Mouse (Mus musculus): ENCODE measurements around the gene Aloxe3. TPM values are rescaled to one million over a fixed set of nuclear protein-coding genes. Genes with fewer than 3 reads are reported as not detected.

The Aloxe3 gene
- polyA plus RNA-seq, 1 experiment: 0.14 TPM

DNA sequence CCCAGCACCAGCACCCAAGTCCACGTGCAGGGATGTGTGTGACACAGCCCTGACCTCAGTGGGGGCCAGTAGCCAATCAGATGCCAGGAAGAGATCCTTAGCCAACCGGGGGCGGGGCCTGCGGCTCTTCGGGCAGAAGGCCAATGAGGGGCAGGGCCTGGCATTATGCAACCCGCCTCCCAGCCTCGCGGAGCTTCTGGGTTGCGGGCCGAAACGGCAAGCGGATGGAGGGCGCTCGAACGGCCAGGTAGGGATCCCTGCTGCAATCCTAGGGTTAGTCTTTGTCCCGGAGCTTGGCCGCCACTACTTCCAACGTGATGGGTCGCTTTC, 27.0 kb upstream of the Aloxe3 start:
- Histone ChIP-seq H3ac (ENCODE audit: control insufficient read depth, insufficient read length, low read depth) (peak overlapping the region; percentile 25), H3K27me3 (ENCODE audit: control insufficient read depth, insufficient read depth, insufficient read length) (no peaks in the 10 kb centered on the region), H3K79me3 (ENCODE audit: low read depth) (peaks cover 3% of the 10 kb centered on the region), H3K79me2 (ENCODE audit: control insufficient read depth, insufficient read depth) (peaks cover 25% of the 10 kb centered on the region), H3K36me3 (ENCODE audit: control insufficient read depth, insufficient read depth) (peaks cover 25% of the 10 kb centered on the region), H3K4me3 (ENCODE audit: insufficient read depth, poor library complexity, severe bottlenecking) (peak overlapping the region; percentile 39)
- TF ChIP-seq MAX (IDR thresholded peaks at IDR 0.05) (peak; percentile 96), CEBPB (IDR thresholded peaks at IDR 0.05; ENCODE audit: low read depth) (peak; percentile 92), CTCF (IDR thresholded peaks at IDR 0.05; ENCODE audit: control insufficient read depth, insufficient read depth, insufficient read length) (no peak), MYOG (IDR thresholded peaks at IDR 0.05; ENCODE audit: control insufficient read depth, extremely low read depth, insufficient read length) (no peak), FOSL1 (IDR thresholded peaks at IDR 0.05; ENCODE audit: insufficient read depth, low read length, poor library complexity, severe bottlenecking) (no peak), USF1 (IDR thresholded peaks at IDR 0.05; ENCODE audit: low read depth) (peak; percentile 38), MYOD1 (IDR thresholded peaks at IDR 0.05; ENCODE audit: control insufficient read depth, insufficient read length, low read depth) (no peak)

GRCm38 (mm10) chr11:69099177-69099914, 26.4 kb upstream of the Aloxe3 start:
- Histone ChIP-seq H3K4me3 (ENCODE audit: insufficient read depth, poor library complexity, severe bottlenecking) (peak overlapping the region; percentile 39), H3K36me3 (ENCODE audit: control insufficient read depth, insufficient read depth) (peaks cover 31% of the 10 kb centered on the region), H3ac (ENCODE audit: control insufficient read depth, insufficient read length, low read depth) (peak overlapping the region; percentile 25), H3K79me3 (ENCODE audit: low read depth) (peaks cover 3% of the 10 kb centered on the region), H3K79me2 (ENCODE audit: control insufficient read depth, insufficient read depth) (peaks cover 25% of the 10 kb centered on the region), H3K27me3 (ENCODE audit: control insufficient read depth, insufficient read depth, insufficient read length) (no peaks in the 10 kb centered on the region)
- TF ChIP-seq MYOG (IDR thresholded peaks at IDR 0.05; ENCODE audit: control insufficient read depth, extremely low read depth, insufficient read length) (no peak), USF1 (IDR thresholded peaks at IDR 0.05; ENCODE audit: low read depth) (no peak), MYOD1 (IDR thresholded peaks at IDR 0.05; ENCODE audit: control insufficient read depth, insufficient read length, low read depth) (no peak), CEBPB (IDR thresholded peaks at IDR 0.05; ENCODE audit: low read depth) (no peak), MAX (IDR thresholded peaks at IDR 0.05) (peak; percentile 67)

GRCm38 (mm10) chr11:69099915-69100345, 25.8 kb upstream of the Aloxe3 start:
- H3K36me3 ChIP-seq (ENCODE audit: control insufficient read depth, insufficient read depth): peaks cover 34% of the 10 kb centered on the region
- H3ac ChIP-seq (ENCODE audit: control insufficient read depth, insufficient read length, low read depth): peak overlapping the region; percentile 46
- peak overlapping the region; percentile 39 for H3K4me3 ChIP-seq (ENCODE audit: insufficient read depth, poor library complexity, severe bottlenecking)
- H3K27me3 ChIP-seq (ENCODE audit: control insufficient read depth, insufficient read depth, insufficient read length): no peaks in the 10 kb centered on the region
- peaks cover 25% of the 10 kb centered on the region for H3K79me2 ChIP-seq (ENCODE audit: control insufficient read depth, insufficient read depth)
- peaks cover 3% of the 10 kb centered on the region for H3K79me3 ChIP-seq (ENCODE audit: low read depth)
- no peak for TF ChIP-seq MAX (IDR thresholded peaks at IDR 0.05)
- no peak for TF ChIP-seq CEBPB (IDR thresholded peaks at IDR 0.05; ENCODE audit: low read depth)
- no peak for TF ChIP-seq MYOD1 (IDR thresholded peaks at IDR 0.05; ENCODE audit: control insufficient read depth, insufficient read length, low read depth)
- no peak for TF ChIP-seq MYOG (IDR thresholded peaks at IDR 0.05; ENCODE audit: control insufficient read depth, extremely low read depth, insufficient read length)
- no peak for TF ChIP-seq USF1 (IDR thresholded peaks at IDR 0.05; ENCODE audit: low read depth)
- no peak for TF ChIP-seq FOSL1 (IDR thresholded peaks at IDR 0.05; ENCODE audit: insufficient read depth, low read length, poor library complexity, severe bottlenecking)
- TF ChIP-seq CTCF (IDR thresholded peaks at IDR 0.05; ENCODE audit: control insufficient read depth, insufficient read depth, insufficient read length): no peak

DNA sequence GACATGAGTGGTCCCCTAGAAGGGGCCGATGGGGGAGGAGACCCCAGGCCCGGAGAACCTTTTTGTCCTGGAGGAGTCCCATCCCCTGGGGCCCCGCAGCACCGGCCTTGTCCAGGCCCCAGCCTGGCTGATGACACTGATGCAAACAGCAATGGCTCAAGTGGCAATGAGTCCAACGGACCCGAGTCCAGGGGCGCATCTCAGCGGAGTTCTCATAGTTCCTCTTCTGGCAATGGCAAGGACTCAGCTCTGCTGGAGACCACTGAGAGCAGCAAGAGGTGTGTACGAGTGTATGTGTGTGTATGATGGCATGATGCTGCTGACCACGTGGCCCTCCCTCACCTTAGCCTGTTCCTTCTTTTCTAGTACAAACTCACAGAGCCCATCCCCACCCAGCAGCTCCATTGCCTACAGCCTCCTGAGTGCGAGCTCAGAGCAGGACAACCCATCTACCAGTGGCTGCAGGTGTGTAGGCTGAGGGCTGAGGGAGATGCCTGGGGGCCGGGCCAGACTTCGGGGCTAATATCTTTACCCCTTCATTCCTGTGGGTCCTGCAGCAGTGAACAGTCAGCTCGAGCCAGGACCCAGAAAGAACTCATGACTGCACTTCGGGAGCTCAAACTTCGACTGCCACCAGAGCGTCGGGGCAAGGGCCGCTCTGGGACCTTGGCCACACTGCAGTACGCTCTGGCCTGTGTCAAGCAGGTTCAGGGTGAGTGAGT, 24.9 kb upstream of the Aloxe3 start:
- Histone ChIP-seq H3K4me3 (ENCODE audit: insufficient read depth, poor library complexity, severe bottlenecking) (no peak overlapping the region), H3K79me2 (ENCODE audit: control insufficient read depth, insufficient read depth) (peaks cover 25% of the 10 kb centered on the region), H3K27me3 (ENCODE audit: control insufficient read depth, insufficient read depth, insufficient read length) (no peaks in the 10 kb centered on the region), H3K36me3 (ENCODE audit: control insufficient read depth, insufficient read depth) (peaks cover 39% of the 10 kb centered on the region), H3K79me3 (ENCODE audit: low read depth) (peaks cover 3% of the 10 kb centered on the region), H3ac (ENCODE audit: control insufficient read depth, insufficient read length, low read depth) (no peak overlapping the region)
- TF ChIP-seq FOSL1 (IDR thresholded peaks at IDR 0.05; ENCODE audit: insufficient read depth, low read length, poor library complexity, severe bottlenecking) (no peak), USF1 (IDR thresholded peaks at IDR 0.05; ENCODE audit: low read depth) (no peak), CEBPB (IDR thresholded peaks at IDR 0.05; ENCODE audit: low read depth) (no peak), MYOD1 (IDR thresholded peaks at IDR 0.05; ENCODE audit: control insufficient read depth, insufficient read length, low read depth) (no peak), MAX (IDR thresholded peaks at IDR 0.05) (no peak), MYOG (IDR thresholded peaks at IDR 0.05; ENCODE audit: control insufficient read depth, extremely low read depth, insufficient read length) (no peak), CTCF (IDR thresholded peaks at IDR 0.05; ENCODE audit: control insufficient read depth, insufficient read depth, insufficient read length) (no peak)

GRCm38 (mm10) chr11:69101604-69102402, 23.9 kb upstream of the Aloxe3 start:
- TF ChIP-seq CEBPB (IDR thresholded peaks at IDR 0.05; ENCODE audit: low read depth) (no peak), MYOG (IDR thresholded peaks at IDR 0.05; ENCODE audit: control insufficient read depth, extremely low read depth, insufficient read length) (no peak), MAX (IDR thresholded peaks at IDR 0.05) (no peak), CTCF (IDR thresholded peaks at IDR 0.05; ENCODE audit: control insufficient read depth, insufficient read depth, insufficient read length) (no peak), MYOD1 (IDR thresholded peaks at IDR 0.05; ENCODE audit: control insufficient read depth, insufficient read length, low read depth) (no peak), FOSL1 (IDR thresholded peaks at IDR 0.05; ENCODE audit: insufficient read depth, low read length, poor library complexity, severe bottlenecking) (no peak), USF1 (IDR thresholded peaks at IDR 0.05; ENCODE audit: low read depth) (no peak)
- H3K36me3 ChIP-seq (ENCODE audit: control insufficient read depth, insufficient read depth): peaks cover 45% of the 10 kb centered on the region
- H3K79me3 ChIP-seq (ENCODE audit: low read depth): peaks cover 3% of the 10 kb centered on the region
- H3K27me3 ChIP-seq (ENCODE audit: control insufficient read depth, insufficient read depth, insufficient read length): no peaks in the 10 kb centered on the region
- peaks cover 25% of the 10 kb centered on the region for H3K79me2 ChIP-seq (ENCODE audit: control insufficient read depth, insufficient read depth)
- H3K4me3 ChIP-seq (ENCODE audit: insufficient read depth, poor library complexity, severe bottlenecking): no peak overlapping the region
- peak overlapping the region; percentile 5 for H3ac ChIP-seq (ENCODE audit: control insufficient read depth, insufficient read length, low read depth)

Data from C2C12 (cell line).